Mouse (Mus musculus): ENCODE results near the gene Fpr2.
"Not testable (repeated sequence)": the region's sequence is repeated elsewhere in the genome, so short reads cannot be mapped to it uniquely, and the experiment has no call there.

Gene Fpr2

DNA sequence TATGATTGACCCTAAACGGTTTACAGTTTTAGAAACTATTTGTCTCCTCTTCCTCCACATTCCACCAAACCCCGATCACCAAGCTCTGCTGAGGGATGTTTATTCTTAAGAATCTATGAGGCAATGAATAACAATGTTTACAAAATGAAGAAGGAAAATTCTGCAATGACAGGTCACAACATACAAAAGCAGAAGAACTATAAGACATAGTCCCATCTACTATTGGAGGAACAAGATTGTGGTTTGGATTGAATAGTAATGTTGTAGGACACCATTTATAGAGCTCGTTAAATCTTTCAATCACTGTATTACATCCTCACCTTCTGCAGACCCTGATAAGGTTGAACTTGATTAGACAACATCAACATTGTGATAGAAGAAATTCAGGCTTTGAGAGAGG is 5.0 kb upstream of the Fpr2 start:
- in situ Hi-C loops (cut with MboI, MseI) = no loop called here

DNA sequence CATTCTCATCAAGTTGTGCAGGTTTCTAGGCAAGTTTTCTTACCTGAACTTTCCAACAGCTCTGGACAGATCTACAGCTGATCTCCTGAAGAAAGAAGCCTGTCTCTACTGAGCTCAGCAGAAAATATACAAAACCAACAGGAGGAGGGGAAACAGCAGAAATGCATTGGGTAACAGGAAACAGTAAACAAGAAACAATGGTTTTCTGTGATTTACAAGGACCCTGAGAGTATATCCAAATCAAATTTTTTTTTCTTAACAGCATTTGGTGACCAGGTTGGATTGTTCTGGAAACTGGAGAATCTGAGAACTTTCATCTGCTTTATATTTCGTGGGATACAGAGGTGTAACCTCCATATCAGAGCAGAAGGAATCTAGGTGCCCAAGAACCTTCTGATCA is 3.8 kb upstream of the Fpr2 start, which contains the start of gene Fpr1:
TSS of gene Fpr1 (minus strand) at position 101 of the 400 bp plus-strand sequence.
- in situ Hi-C loops (cut with MboI, MseI) = no loop called here

DNA sequence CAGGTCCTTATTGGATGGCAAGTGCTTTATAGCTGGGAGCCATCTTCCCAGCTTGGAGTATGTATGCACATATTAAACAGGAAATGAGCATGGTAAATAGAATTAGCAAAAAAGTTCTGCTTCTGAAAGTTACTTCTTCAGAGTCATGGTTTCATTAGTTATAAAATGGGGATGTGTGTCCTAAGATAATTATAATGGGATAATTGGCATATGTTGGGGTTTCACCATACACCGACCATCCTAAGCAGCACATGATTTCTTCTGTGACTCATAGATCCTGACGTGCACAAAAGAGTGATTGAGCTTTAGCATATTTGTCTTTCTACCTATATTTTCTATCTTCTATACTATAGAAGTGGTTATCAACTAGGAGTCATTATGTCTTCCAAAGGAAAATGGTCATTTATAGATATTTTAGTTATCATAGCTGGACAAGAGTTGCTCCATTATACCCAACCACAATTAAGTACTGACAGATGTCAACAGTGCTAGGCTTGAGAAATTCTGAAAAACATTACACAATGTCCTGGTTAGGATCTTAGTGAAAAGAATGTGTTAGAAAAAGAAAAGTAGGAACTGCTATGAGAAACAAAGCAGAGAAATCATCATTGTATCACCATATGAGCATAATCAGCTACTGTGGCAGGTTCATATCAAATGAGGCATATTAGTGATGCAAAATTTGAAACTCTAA is 2.3 kb downstream of the Fpr2 start:
- in situ Hi-C loops (cut with MboI, MseI) = no loop called here

DNA sequence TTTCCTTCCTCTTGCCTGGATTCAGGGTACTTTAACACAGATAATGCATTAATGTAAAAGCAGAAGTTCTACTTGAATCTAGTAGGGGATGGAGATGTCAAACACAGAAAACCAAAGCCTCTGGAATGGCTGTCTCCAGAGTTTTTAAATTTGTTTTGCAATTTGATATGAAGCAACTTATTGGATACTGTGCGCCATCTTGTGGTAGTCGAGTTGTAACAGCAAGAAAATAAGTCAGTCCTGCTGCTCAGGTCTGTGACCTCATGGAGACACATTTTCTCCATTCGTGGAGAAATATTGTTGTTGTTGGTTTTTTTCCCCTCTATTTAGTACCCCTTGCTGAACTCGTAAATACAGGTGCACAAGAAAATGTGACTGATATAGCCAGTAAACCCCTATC is 8.4 kb downstream of the Fpr2 start:
- in situ Hi-C loops (cut with MboI, MseI) = loop anchor here (5.0 kb wide), 1 partner anchor 129 kb away; no protein-coding TSS in a partner anchor

DNA sequence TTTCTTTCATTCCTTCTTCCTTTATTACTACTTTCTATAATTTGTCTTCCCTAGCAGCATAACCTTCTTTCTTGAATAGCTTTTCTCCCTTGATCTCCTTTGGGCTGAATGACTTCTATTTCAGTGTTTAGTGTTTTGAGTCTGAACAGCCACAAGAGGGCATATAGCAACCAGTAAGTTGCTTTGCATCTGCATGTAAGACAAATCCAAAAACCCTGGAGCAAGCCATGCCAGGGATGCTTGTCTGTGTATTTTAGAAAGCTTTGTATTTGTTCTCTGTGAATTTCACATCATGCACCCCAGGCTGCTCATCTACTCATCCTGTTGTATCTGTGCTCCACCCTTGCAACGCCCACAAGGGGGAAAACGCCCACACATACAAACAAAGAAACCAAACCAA is 11.6 kb downstream of the Fpr2 start:
- in situ Hi-C loops (cut with MboI, MseI) = loop anchor here (5.0 kb wide), 1 partner anchor 132 kb away; no protein-coding TSS in a partner anchor

DNA sequence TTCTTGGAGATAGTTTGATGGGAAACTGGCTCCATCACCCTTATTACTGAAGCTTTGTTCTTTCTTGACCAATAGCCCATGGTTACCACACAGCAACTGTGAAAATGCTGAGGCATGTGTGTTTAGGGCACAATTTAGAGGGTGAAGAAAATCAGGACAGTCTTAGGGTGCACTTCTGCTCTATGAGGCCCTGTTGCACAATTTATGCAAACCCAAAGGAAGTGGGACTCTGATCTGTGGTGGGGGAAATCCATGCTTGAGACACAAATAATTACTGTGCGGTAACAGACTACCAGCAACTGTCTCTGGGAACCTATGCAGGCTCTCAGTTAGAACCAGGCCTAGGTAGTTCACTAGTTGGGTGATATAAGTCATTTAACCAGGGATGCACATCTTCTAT is 13.1 kb downstream of the Fpr2 start:
- in situ Hi-C loops (cut with MboI, MseI) = no loop called here

DNA sequence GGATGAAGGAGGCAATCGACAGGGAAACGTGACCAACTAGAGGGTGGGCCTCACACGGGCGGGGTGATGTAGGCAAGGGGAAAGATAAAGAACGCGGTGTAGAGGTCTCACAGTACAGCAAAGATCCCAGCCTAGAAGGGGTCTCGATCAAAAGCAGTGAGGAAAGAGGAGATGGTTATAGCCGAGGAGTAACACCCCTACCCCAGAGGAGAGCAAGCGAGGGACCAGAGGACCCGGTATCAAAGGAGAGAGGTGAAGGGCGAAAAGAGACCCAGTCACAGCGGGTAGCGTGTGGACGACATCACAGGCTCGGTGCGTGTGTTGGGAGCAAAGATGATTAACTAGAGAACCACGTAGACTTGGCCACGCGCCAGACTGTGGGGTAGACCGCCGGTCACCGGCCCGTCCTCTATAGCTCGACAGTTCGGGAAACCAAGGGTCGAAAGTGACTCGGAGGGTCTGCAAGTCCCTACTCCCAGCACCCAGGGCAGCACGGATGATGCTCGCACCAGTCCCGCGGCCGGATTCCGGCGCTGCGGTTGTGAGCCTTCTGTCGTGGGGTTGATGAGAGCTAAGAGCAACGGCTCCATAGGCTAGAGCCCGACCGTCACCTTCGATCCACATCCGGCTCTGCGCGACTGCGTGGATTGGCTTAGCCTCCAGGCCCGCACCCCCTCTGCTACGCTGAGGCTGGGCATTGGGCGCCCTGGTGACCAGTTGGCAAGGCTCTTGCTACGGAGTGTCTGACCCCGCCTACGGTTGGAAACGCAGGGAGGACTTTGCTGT is 22.2 kb downstream of the Fpr2 start:
- in situ Hi-C loops (cut with MboI, MseI) = no loop called here

DNA sequence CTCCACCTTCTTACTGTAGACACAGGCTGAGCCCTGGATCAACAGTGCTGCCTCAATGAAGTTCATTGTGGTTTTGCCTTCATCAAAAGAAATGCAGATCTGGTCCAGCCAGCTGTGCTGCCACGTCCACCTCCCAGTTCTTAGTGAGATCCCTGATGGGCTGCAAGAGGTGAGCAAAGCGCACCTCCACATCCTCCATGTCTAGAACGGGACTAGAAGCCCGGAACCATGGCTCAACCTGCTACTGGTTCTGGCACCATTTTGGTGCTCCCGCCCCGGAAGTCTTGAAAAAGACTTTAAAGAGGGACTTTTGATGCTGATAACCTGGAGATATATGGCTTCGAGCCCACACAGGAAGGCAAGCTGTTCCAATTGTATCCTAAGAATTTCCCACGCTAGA is 25.0 kb downstream of the Fpr2 start:
- in situ Hi-C loops (cut with MboI, MseI) = not testable (repeated sequence)

DNA sequence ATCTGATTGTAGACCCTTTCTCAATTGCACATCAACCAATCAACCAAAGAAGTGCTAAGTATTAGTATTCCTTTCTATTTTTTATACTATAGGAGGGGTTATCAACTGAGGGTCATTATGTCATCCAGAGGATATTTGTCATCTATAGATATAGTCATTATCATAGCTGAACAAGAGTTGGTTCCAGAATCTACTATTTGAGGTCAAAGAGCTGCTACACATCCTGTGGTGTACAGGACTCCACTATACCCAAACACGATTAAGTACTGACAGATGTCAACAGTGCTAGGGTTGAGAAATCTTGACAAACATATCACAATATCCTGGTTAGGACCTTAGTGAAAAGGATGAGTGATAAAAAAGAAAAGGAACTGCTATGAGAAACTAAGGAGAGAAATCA is 29.8 kb downstream of the Fpr2 start:
- in situ Hi-C loops (cut with MboI, MseI) = no loop called here

DNA sequence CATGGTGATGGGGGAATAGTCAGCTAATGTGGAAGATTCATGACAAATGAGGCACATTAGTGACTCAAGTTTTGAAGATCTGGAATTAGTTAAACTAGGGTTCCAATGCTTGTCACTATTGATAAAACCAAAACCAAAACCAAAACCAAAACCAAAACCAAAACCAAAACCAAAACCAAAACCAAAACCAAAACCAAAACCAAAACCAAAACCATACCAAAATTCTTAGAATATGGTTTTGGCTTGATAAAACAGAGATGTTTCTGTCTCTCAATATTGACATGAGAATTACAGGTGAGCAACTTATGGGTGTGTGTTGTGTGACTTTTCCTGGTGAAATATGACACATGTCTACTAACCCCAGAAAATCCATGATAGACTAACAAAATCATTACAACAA is 30.2 kb downstream of the Fpr2 start:
- in situ Hi-C loops (cut with MboI, MseI) = no loop called here

Data from regulatory T cell (primary cell).